Mouse (Mus musculus) cortical plate, adult 2 months (tissue): ENCODE data around the gene Aff3. TPM values are rescaled to one million over a fixed set of nuclear protein-coding genes. Genes with fewer than 3 reads are reported as not detected.
A peak's percentile ranks its signal among the peaks of the same experiment; 100 is the strongest.

ENCODE experiments used
- H3K27ac ChIP-seq: fragments of 200-500 bp; 2 replicates; pipeline ENCODE4 v1.5.1; 2012; ENCODE audit warnings: low read length, control low read depth, inconsistent platforms; ENCODE audit not compliant: insufficient read depth
- H3K4me1 ChIP-seq: fragments of 200-500 bp; 2 replicates; pipeline ENCODE4 v1.6.1; 2011; ENCODE audit warnings: low read length; ENCODE audit not compliant: control insufficient read depth, insufficient read depth
- H3K4me3 ChIP-seq: fragments of 200-500 bp; 2 replicates; pipeline ENCODE4 v1.5.1; 2011; ENCODE audit warnings: mild to moderate bottlenecking, low read length, control low read depth; ENCODE audit not compliant: insufficient read depth
- CTCF ChIP-seq: fragments of 200-500 bp; IDR thresholded peaks from 2 replicates; pipeline ENCODE4 v1.5.1; 2011; ENCODE audit warnings: mild to moderate bottlenecking, control low read depth, low read length; ENCODE audit not compliant: insufficient read depth; ENCODE audit errors: extremely low read depth
- POLR2A ChIP-seq: fragments of 200-500 bp; IDR thresholded peaks from 2 replicates; pipeline ENCODE4 v1.6.1; 2011; ENCODE audit warnings: mild to moderate bottlenecking, low read length, control low read depth; ENCODE audit not compliant: insufficient read depth; ENCODE audit errors: extremely low read depth
- polyA plus RNA-seq: library from polyadenylated mRNA; depleted of rRNA; stranded (reverse); fragments of >200 nt; gene quantifications from 2 replicates; pipeline ENCODE4 v1.2.3, GENCODE M21; 2012; rRNA removed

The Aff3 gene
- polyA plus RNA-seq, 1 experiment, result 24.1 TPM

GRCm38 (mm10) chr1:38130715-38131483, 533.9 kb downstream of the Aff3 start:
- no peak overlapping the region for H3K27ac ChIP-seq
- peaks cover 1% of the 10 kb centered on the region; the same call in 1 of the 2 replicates for H3K4me1 ChIP-seq
- H3K4me3 ChIP-seq, result no peak overlapping the region
- TF ChIP-seq POLR2A, result no peak

GRCm38 (mm10) chr1:38129501-38130267, 535.1 kb downstream of the Aff3 start, which contains the start of gene Rev1:
Rev1 (minus strand) TSS chr1:38129801.
- H3K27ac ChIP-seq, result peak within 1 kb of the TSS; percentile 98
- H3K4me1 ChIP-seq, result peaks cover 1% of the 10 kb centered on the region; the same call in 1 of the 2 replicates
- TF ChIP-seq CTCF, result peak; percentile 60
- 0 out of 2 replicates have a peak, but pooled peaks have one; percentile 28 for TF ChIP-seq POLR2A
- peak within 1 kb of the TSS; percentile 50 for H3K4me3 ChIP-seq

- H3K4me1 ChIP-seq, result peaks cover 1% of the 10 kb centered on the region; the same call in 1 of the 2 replicates
- TF ChIP-seq CTCF, result no peak
- no peak for TF ChIP-seq POLR2A
- peak overlapping the region; percentile 50 for H3K4me3 ChIP-seq
- peak overlapping the region; percentile 98 for H3K27ac ChIP-seq
These were observed 535.8 kb downstream of the Aff3 start for GRCm38 (mm10) chr1:38128919-38129436.

Other genes with a start within 250 kb of the Aff3 start
- gene Lonrf2, start 171.8 kb upstream of the Aff3 start, polyA plus RNA-seq, result 60.5 and 60.8 TPM in 2 replicates
- gene Chst10, start 233.2 kb upstream of the Aff3 start, polyA plus RNA-seq, result 29.1 and 29.9 TPM in 2 replicates